Mouse (Mus musculus) layer of hippocampus, postnatal 10 days (tissue): ENCODE results near the gene Zfp951. TPM values are rescaled to one million over a fixed set of nuclear protein-coding genes. Genes with fewer than 3 reads are reported as not detected.
A peak's percentile ranks its signal among the peaks of the same experiment; 100 is the strongest.
"Not testable (repeated sequence)": the region's sequence is repeated elsewhere in the genome, so short reads cannot be mapped to it uniquely, and the experiment has no call there.

Source experiments
- DNase-seq, 2 experiments: peaks; one replicate each; pipeline ENCODE4 v3.0.0; 2021; ENCODE audit warnings: low spot score in 2 of 2
- long read RNA-seq: library from polyadenylated mRNA; stranded (forward); transcript quantifications from one replicate; pipeline ENCODE4 v2.0.0, GENCODE M21; 2023
- total RNA-seq, 2 experiments: library from RNA; stranded (reverse); gene quantifications; 2 replicates each; pipeline ENCODE4 v1.2.3; 2021

Zfp951 gene
- total RNA-seq = 1 to 10 TPM; 5.4 to 7.1 TPM
- long read RNA-seq, partial matches to known transcripts = 0 of 6 reads
- long read RNA-seq, other reads (novel, unspliced or antisense) = 6 of 6 reads

- DNase-seq = peak; percentile 28 to 52
Measured at GRCm38 (mm10) chr5:104859962-104860525, at the start of gene Zfp951. Gene Zfp951, minus strand, starts transcription at chr5:104860070.

- not testable (repeated sequence) for DNase-seq
Measured at GRCm38 (mm10) chr5:104906556-104906955, 46.7 kb upstream of the Zfp951 start.

GRCm38 (mm10) chr5:104859045-104859961 is 567 bp downstream of the Zfp951 start:
- DNase-seq = not testable (repeated sequence)

GRCm38 (mm10) chr5:104854546-104854945 is 5.3 kb downstream of the Zfp951 start:
- DNase-seq = not testable (repeated sequence)

- DNase-seq = no peak
Measured at GRCm38 (mm10) chr5:104833330-104833729, 26.5 kb downstream of the Zfp951 start.

- DNase-seq = no peak
Measured at GRCm38 (mm10) chr5:104829611-104830010, 30.3 kb downstream of the Zfp951 start.

- DNase-seq = not testable (repeated sequence)
Measured at GRCm38 (mm10) chr5:104770138-104770537, 89.7 kb downstream of the Zfp951 start.

Other genes with a start within 250 kb of the Zfp951 start
- gene Abcg3, start 122.6 kb upstream of the Zfp951 start, total RNA-seq = under 1 TPM in 1 of 2 experiments, not detected in 1; 0.11 TPM